Mouse (Mus musculus): ENCODE results near the gene Ifnl2.

The Ifnl2 gene

DNA sequence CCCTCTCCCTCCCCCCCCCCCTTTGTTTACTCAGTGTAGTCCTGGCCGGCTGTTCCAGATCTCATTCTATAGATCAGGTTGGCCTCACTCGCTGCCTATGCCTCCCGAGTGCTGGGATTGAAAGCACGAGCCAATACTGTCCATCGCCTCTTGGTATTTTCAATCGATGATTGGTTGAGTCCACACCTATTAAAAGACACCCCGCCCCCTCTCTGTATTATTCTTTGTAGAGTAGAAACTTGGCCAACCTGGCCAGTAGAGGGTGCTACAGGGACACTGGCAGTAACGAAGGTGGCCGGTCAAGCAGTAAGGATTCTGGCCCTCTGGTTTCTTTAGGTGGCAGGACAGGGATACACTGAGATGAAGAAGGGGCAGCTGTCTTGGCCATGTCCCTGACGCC is 19.8 kb downstream of the Ifnl2 start:
- peak; percentile 63 for DNase-seq

DNA sequence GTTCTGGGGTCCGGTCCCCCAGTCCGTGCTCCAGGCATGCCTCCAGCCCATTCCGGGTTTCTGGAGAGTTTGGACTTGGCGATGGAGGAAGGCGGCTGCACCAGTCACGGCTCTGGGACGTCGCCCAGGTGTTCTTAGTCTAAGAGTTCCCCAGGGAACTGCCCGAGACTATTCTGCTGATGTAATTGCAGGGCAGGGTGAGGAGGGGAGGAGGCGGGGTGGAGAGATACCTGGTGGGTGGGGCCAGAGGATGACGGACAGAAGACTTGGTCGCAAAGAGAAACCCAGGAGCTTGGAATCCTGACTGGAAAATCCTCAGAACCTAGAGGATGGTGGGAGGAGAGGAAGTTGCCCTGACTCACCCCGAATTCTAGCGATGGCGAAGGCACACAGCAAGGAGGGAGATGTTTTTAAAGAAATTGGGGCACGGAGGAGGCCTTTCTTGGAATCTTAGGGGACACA is 22.2 kb downstream of the Ifnl2 start:
- no peak for DNase-seq

DNA sequence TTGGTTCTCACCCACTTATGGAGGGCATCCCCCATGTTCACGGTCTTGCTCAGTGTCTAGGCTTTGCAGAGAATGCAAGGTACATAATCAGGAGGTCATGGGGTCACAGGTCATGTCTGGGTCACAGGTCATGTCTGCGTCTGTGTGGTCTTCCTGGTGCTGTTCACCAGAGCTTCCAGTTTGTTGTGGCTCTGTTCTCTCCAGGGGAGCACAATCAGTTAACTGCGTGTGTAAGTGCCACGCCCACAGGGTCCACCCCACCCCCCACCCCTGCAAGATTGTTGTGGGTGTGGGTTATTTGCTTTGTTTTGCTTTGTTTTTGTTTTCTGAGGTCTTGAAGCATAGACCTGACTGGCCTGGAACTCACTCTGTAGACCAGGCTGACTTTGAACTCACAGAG is 26.1 kb downstream of the Ifnl2 start:
- DNase-seq, result no peak

DNA sequence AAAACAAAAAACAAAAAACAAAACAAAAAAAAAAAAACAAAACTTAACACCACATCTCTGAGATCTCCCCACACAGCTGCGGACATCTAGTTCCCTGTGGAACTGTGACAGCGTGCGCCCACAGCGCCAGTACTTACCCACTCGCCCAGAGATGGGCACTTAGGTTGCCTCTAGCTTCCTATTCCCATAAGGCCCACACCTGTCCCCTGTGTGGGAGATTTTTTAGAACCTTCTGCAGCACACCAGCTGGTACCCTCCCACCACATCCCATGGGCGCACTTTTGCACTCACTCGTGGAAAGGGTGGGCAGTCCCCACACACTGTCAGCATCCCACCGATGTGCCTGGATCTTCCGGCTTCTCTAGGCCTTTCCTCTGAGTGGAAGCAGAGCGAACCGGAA is 27.4 kb downstream of the Ifnl2 start:
- no peak for DNase-seq

DNA sequence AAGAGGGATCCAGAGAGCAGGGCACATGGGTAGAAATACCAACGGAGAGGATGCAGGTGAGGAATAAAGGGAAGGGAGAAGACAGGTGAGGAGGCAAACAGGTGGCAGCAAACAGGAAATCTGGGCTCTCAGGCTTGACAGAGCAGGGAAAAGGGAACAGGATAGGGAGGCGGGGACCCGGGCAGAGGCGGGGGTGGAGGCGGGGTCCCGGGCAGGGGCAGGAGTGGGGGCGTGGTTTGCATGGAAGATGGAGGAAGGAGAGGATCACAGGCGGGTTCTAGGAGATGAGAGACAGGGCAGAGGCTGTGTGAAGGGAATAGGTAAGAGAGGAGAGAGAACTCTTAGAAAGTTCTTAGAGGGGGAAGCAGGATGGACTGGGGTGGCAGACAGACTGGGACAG is 31.4 kb downstream of the Ifnl2 start:
- no peak for DNase-seq

DNA sequence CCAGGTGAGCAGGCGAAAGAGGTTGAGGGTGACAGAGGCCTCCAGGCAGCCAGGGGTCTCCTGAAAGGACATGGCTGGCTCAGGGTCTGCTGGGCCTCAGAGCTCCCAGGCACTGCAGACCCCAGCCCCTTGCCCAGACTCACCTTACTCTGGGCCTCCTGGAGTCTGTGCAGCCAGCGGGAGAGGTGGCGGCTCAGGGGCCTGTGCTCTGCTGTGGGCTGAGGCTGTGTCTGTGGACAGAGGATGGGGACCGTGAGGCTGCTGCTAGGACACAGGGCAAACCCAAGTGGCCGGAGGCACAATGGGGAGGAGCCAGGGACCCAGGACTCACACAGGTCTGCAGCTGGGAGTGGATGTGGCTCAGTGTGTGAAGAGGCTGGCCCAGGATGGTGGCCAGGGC is 32.9 kb downstream of the Ifnl2 start:
- no peak for DNase-seq

DNA sequence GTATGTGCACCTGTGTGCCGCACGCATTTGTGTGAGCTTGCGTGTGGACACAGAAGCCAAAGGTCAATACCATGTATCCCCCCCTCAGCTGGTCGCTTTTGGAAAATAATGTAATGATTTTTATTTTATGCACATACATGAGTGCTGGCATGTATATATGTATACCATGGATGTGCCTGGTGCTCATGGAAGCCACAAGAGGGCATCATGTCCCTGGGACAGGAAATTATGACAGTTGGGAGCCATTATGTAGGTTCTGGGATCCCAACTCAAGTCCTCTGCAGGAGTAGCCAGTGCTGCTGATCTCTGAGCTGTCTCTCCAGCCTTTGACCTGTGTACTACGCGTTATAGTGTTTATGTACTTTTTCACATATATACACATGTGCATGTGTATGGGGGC is 34.1 kb downstream of the Ifnl2 start:
- no peak for DNase-seq

DNA sequence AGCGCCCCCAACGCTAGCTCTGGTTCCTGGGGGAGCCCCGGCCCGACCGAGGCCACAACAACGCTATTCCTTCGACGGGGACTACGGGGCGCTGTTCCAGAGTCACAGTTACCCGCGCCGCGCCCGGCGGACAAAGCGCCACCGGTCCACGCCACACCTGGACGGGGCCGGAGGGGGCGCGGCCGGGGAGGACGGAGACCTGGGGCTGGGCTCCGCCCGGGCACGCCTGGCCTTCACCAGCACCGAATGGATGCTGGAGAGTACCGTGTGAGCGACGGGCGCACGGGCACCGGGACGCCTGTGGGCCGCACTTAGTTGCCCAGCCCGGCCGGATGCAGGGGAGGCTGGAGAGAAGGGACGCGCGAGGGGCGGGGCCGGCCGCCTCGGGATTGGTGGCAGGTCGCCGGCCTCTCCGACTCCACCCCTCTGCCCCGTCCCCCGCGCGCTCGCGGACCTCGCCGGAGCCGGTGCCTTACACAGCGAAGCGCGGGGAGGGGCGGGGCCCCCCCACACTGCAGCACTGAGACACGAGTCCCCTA is 43.0 kb downstream of the Ifnl2 start:
- no peak for DNase-seq

DNA sequence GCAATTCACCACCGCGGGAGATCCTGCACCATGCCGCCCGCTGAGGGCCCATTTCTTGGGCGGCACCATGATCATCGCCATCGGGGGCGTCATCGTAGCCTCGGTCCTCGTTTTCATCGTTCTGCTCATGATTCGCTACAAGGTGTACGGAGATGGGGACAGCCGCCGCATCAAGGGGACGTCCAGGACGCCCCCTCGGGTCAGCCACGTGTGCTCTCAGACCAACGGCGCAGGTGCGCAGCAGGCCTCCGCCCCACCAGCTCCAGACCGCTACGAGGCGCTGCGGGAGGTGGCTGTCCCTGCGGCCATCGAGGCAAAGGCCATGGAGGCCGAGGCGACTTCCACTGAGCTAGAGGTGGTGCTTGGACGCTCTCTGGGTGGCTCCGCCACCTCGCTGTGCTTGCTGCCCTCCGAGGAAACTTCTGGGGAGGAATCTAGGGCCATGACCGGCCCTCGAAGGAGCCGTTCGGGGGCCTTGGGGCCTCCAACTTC is 43.5 kb downstream of the Ifnl2 start:
- no peak for DNase-seq

DNA sequence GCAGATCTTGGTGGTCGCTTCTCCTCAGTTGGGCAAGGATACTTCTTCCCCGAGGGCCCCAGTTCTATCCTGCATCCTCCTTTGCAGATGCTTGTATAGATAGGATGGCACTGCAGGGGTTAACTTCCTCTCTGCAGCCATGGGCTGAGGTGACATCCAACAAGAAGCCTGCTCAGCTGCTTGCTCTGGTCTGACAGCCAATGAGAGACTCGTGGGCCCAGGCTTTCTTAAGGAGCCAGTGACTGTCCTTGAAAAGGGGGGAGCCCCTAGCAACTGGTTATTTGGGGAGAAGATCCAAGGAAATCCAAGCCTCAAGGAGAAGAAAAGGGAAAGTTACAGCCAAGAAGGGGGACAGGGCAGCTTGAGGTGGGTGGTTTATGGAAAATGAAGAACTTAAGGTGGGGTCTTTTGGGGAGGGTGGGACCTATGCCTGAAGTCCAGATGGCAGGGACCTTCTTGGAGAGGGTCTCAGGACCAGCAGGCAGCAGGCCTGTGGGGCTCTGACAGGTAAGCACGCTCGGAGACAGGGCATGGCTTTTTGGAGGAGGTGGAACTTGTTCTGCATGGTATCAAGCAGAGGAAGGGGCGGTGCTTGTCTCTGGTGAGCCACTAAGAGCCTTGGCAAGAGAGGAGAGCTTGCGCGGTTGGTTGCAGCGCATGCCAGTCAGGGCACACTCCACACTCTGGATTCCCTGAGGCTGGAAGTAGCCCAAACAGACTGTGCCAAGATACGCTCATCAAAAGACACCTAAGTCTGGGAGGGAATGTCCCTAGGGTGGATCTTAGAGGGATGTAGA is 45.6 kb downstream of the Ifnl2 start:
- DNase-seq, result no peak

DNA sequence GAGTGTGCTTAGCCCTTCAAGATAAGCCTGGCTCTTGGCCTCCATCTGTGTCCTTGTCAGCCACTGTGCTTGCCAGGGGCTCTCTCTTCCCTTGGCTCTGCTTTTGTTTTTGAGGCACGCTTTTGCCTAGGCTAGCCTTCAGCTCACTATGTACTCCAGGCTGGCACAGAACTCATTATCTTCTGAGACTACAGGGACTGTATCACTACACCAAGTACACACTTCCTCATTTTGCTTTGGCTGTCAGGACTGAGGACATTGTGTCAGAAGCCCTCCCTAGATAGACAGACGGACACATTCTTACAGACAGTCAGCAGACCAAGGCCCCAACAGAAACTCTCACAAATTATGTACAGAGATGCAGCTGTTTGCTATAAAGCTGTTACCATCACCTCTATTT is 47.5 kb downstream of the Ifnl2 start:
- DNase-seq, result no peak

DNA sequence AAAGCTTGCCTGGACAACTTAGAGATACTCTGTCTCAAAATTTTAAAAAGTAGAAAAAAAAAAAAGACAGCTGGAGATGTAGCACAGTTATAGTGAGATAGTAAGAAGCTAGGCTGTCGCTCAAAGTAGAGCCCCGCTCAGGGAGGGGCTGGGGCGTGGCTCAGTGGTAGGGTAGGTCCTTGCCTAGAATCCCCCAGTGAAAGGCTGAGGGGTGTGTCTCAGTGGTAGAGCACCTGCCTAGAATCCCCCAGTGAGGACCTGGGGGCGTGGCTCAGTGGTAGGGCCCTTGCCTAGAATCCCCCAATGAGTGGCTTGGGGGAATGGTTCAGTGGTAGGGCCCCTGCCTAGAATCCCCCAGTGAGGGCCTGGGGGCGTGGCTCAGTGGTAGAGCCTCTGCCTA is 49.9 kb downstream of the Ifnl2 start:
- DNase-seq, result no peak

All from thymus, postnatal 14 days (tissue).